Comparison of ENCODE assay signal across 25 mouse cellular contexts in the genomic region with DNA sequence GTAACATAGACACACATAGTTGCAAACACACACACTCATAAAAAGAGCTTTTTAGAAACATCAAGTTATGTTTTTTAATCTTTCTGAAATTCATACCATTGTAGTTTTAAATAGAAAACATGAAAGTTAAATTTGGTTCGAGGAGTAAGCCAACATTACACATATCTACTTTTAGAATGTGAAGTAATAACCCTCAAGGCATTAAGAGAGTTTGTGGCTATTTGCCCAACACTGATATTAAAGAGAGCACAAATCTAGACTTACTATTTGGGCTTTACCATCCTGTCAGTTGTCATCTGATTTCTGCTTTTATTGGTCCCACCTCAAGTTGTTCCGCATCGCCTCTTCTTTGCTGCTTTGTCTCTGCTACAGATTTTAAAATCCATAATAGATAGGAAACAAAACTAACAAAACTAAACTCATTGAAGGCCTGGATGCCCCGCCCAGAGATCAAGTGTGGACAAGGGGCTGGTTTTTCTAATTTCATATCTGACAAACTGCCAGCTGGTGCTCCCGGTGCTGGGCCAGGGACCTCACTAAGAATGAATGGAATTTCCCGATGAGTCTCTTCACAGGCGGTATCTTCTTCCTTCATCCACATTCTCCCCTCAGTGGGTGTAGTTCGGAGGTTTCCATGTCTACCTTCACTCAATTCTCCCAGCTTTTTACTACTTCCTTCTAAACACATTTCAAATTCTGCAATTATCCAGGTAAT.
A peak's percentile ranks its signal among the peaks of the same experiment; 100 is the strongest.
DNase-seq lines count a peak whose midpoint lies in the region; ATAC-seq and TF ChIP-seq lines count a peak whose summit lies in the region.
"Had no signal": no experiment of that assay in that cellular context is flagged by ENCODE, and none has a peak within 500 bp of the region (broad histone marks: within the 10 kb centered on the region; RNA-seq: fewer than 3 reads in every experiment).

No protein-coding gene starts in this region.

- no peaks in the 10 kb centered on the region for H3K36me3 ChIP-seq in heart, embryonic 14.5 days (ENCODE audit: control insufficient read depth, insufficient read depth, low read length)
- no peaks in the 10 kb centered on the region for H3K36me3 ChIP-seq in heart, embryonic 11.5 days (ENCODE audit: control insufficient read depth, insufficient read depth, low read length)
- H3K36me3 ChIP-seq in stomach, postnatal 0 days (ENCODE audit: control insufficient read depth, insufficient read depth, low read length) = no peaks in the 10 kb centered on the region
- H3K36me3 ChIP-seq: embryonic facial prominence, embryonic 15.5 days; forebrain, embryonic 15.5 days; hindbrain, embryonic 15.5 days; intestine, embryonic 15.5 days had no signal

- TF ChIP-seq CTCF in gastrocnemius, adult 2 months (IDR thresholded peaks at IDR 0.05) = no peak
- TF ChIP-seq CTCF in stomach, postnatal 0 days (IDR thresholded peaks at IDR 0.05; ENCODE audit: low read depth) = no peak

- ATAC-seq in heart, embryonic 14.5 days (ENCODE audit: insufficient number of reproducible peaks, insufficient read depth, low FRiP score, low read depth) = no peak
- no peak for ATAC-seq in heart, embryonic 11.5 days (replicated peaks; ENCODE audit: insufficient number of reproducible peaks, low FRiP score, low TSS enrichment)
- no peak for ATAC-seq in stomach, postnatal 0 days (ENCODE audit: low FRiP score, low TSS enrichment)
- ATAC-seq: CD4-positive, CD25-positive, alpha-beta regulatory T cell, adult 4 months; forebrain, embryonic 15.5 days; intestine, embryonic 15.5 days; liver, postnatal 0 days; Patski had no signal

- H3K27me3 ChIP-seq in heart, embryonic 14.5 days (ENCODE audit: control insufficient read depth, insufficient read depth, low read length) = no peaks in the 10 kb centered on the region
- H3K27me3 ChIP-seq in heart, embryonic 11.5 days (ENCODE audit: control insufficient read depth, insufficient read depth, low read length) = no peaks in the 10 kb centered on the region
- no peaks in the 10 kb centered on the region for H3K27me3 ChIP-seq in stomach, postnatal 0 days (ENCODE audit: control insufficient read depth, insufficient read depth, low read length)
- H3K27me3 ChIP-seq: embryonic facial prominence, embryonic 15.5 days; forebrain, embryonic 15.5 days; hindbrain, embryonic 15.5 days; intestine, embryonic 15.5 days; Patski had no signal

- H3K9me3 ChIP-seq in heart, embryonic 14.5 days (ENCODE audit: control insufficient read depth, low read length) = no peaks in the 10 kb centered on the region
- no peaks in the 10 kb centered on the region for H3K9me3 ChIP-seq in heart, embryonic 11.5 days (replicated peaks; ENCODE audit: control insufficient read depth, low read length)
- no peaks in the 10 kb centered on the region for H3K9me3 ChIP-seq in stomach, postnatal 0 days (ENCODE audit: control insufficient read depth, low read length)
- H3K9me3 ChIP-seq: embryonic facial prominence, embryonic 15.5 days; forebrain, embryonic 15.5 days; hindbrain, embryonic 15.5 days; intestine, embryonic 15.5 days had no signal

- no peak for TF ChIP-seq EP300 in stomach, postnatal 0 days (optimal IDR thresholded peaks at IDR 0.05)

- H3K27ac ChIP-seq in gastrocnemius, adult 2 months = peak overlapping the region; percentile 20; the same call in 1 of the 2 replicates
- peak overlapping the region; percentile 70 to 83 for H3K27ac ChIP-seq in heart, embryonic 14.5 days (replicated peaks in 1 of 2; ENCODE audit: control insufficient read depth in 1 of 2, insufficient read depth in 1 of 2, low read depth in 2 of 2, low read length in 2 of 2)
- H3K27ac ChIP-seq in heart, embryonic 11.5 days (ENCODE audit: low read depth, low read length) = no peak overlapping the region
- peak overlapping the region; percentile 30 for H3K27ac ChIP-seq in stomach, postnatal 0 days (replicated peaks)
- H3K27ac ChIP-seq: embryonic facial prominence, embryonic 15.5 days; forebrain, embryonic 15.5 days; hindbrain, embryonic 15.5 days; intestine, embryonic 15.5 days had no signal

- H3K9ac ChIP-seq in heart, embryonic 14.5 days (ENCODE audit: low read length) = 0 out of 2 replicates have a peak overlapping the region, but pooled peaks have one; percentile 27
- H3K9ac ChIP-seq in heart, embryonic 11.5 days (ENCODE audit: low read depth, low read length) = no peak overlapping the region
- H3K9ac ChIP-seq in stomach, postnatal 0 days (ENCODE audit: low read length) = no peak overlapping the region
- H3K9ac ChIP-seq: embryonic facial prominence, embryonic 15.5 days; forebrain, embryonic 15.5 days; hindbrain, embryonic 15.5 days; intestine, embryonic 15.5 days; liver, postnatal 0 days had no signal

- DNase-seq in gastrocnemius, adult 2 months = no peak
- no peak for DNase-seq in gastrocnemius, adult 8-10 months (ENCODE audit: low spot score in 2 of 2)
- peak; percentile 58 for DNase-seq in lung, postnatal 36 days
- DNase-seq in lung, postnatal 14 days = no peak
- DNase-seq in stomach, postnatal 0 days (ENCODE audit: low spot score) = no peak
- DNase-seq in layer of hippocampus, postnatal 25 days (ENCODE audit: extremely low spot score in 1 of 2, low spot score in 1 of 2) = no peak
- DNase-seq: adrenal gland, adult 2 months; cerebellum, adult 18-20 months; cerebellum, postnatal 14 days; gastrocnemius, postnatal 25 days; kidney, adult 8-10 months; kidney, postnatal 10 days; left cerebral cortex, postnatal 4 days; liver, postnatal 0 days; thymus, adult 2 months; thymus, postnatal 4 days had no signal

- WGBS in heart, embryonic 14.5 days = 25% methylated on average over 8 of the region's 8 CpGs
- WGBS in heart, embryonic 11.5 days (ENCODE audit: insufficient replicate concordance) = 46% methylated on average over 8 of the region's 8 CpGs
- 37% methylated on average over 8 of the region's 8 CpGs for WGBS in stomach, postnatal 0 days

- no peak overlapping the region for H3K4me3 ChIP-seq in gastrocnemius, adult 2 months
- no peak overlapping the region for H3K4me3 ChIP-seq in heart, embryonic 14.5 days (ENCODE audit: control insufficient read depth in 1 of 2, insufficient read depth in 1 of 2, low read depth in 1 of 2, low read length in 2 of 2)
- H3K4me3 ChIP-seq in heart, embryonic 11.5 days (ENCODE audit: low read depth, low read length) = no peak overlapping the region
- H3K4me3 ChIP-seq in stomach, postnatal 0 days (ENCODE audit: low read depth, low read length) = no peak overlapping the region
- H3K4me3 ChIP-seq: embryonic facial prominence, embryonic 15.5 days; forebrain, embryonic 15.5 days; hindbrain, embryonic 15.5 days; intestine, embryonic 15.5 days had no signal

- intact Hi-C loops in gastrocnemius, adult 2 months (cut with DNase I) = loop anchor here (10.0 kb wide), 1 partner anchor 320 kb away; no protein-coding TSS in a partner anchor

- H3K4me2 ChIP-seq in heart, embryonic 14.5 days (ENCODE audit: low read length) = peak overlapping the region; percentile 18
- no peak overlapping the region for H3K4me2 ChIP-seq in heart, embryonic 11.5 days
- no peak overlapping the region for H3K4me2 ChIP-seq in stomach, postnatal 0 days (replicated peaks; ENCODE audit: low read depth)
- H3K4me2 ChIP-seq: embryonic facial prominence, embryonic 15.5 days; forebrain, embryonic 15.5 days; hindbrain, embryonic 15.5 days; intestine, embryonic 15.5 days; midbrain, embryonic 11.5 days had no signal

- H3K4me1 ChIP-seq in heart, embryonic 14.5 days (ENCODE audit: control insufficient read depth in 2 of 2, insufficient read depth in 2 of 2, low read length in 2 of 2) = peaks cover 17 to 45% of the 10 kb centered on the region in 2 experiments
- H3K4me1 ChIP-seq in heart, embryonic 11.5 days (ENCODE audit: control insufficient read depth, insufficient read depth, low read length) = peaks cover 24% of the 10 kb centered on the region
- no peaks in the 10 kb centered on the region for H3K4me1 ChIP-seq in stomach, postnatal 0 days (replicated peaks; ENCODE audit: control insufficient read depth, insufficient read depth)
- H3K4me1 ChIP-seq: forebrain, embryonic 15.5 days; hindbrain, embryonic 15.5 days had no signal
